Mouse (Mus musculus) ES-E14 (cell line): Measurements from ENCODE around the gene Cpt1a. TPM values are rescaled to one million over a fixed set of nuclear protein-coding genes. Genes with fewer than 3 reads are reported as not detected.

Source experiments
- DNase-seq: peaks from one replicate; pipeline ENCODE4 v3.0.0-alpha.2; 2013; ENCODE audit warnings: low read depth, low spot score
- H3K27ac ChIP-seq: 2 replicates; pipeline ENCODE4 v1.5.1; 2012; ENCODE audit warnings: low read depth, mild to moderate bottlenecking, low read length, moderate library complexity, mixed read lengths; ENCODE audit not compliant: poor library complexity, insufficient read depth, severe bottlenecking
- H3K36me3 ChIP-seq: 2 replicates; pipeline ENCODE4 v1.6.1; 2012; ENCODE audit warnings: mild to moderate bottlenecking, low read length, moderate library complexity, mixed read lengths; ENCODE audit not compliant: control insufficient read depth, poor library complexity, insufficient read depth, severe bottlenecking
- H3K4me1 ChIP-seq, 2 experiments: fragments of 150-350 bp in 1 of 2; sonication (generic) in 1 of 2; 2 replicates each; pipeline ENCODE4 v1.6.1; 2012; ENCODE audit warnings: low read length in 2 of 2, mild to moderate bottlenecking in 1 of 2, mixed read lengths in 1 of 2; ENCODE audit not compliant: control insufficient read depth in 2 of 2, insufficient read depth in 2 of 2, poor library complexity in 1 of 2
- H3K4me3 ChIP-seq, 2 experiments: fragments of 150-350 bp in 1 of 2; sonication (generic) in 1 of 2; 2 replicates each; pipeline ENCODE4 v1.5.1; 2012; ENCODE audit warnings: low read length in 2 of 2, low read depth in 1 of 2, mild to moderate bottlenecking in 1 of 2, mixed read lengths in 1 of 2; ENCODE audit not compliant: insufficient read depth in 1 of 2, poor library complexity in 1 of 2, severe bottlenecking in 1 of 2
- H3K9ac ChIP-seq: 2 replicates; pipeline ENCODE4 v1.6.1; 2012; ENCODE audit warnings: low read depth, mild to moderate bottlenecking, low read length, mixed read lengths; ENCODE audit not compliant: poor library complexity, insufficient read depth, severe bottlenecking
- H3K9me3 ChIP-seq: fragments of 150-350 bp; sonication (generic); 2 replicates; pipeline ENCODE4 v1.6.1; 2012; ENCODE audit warnings: low read depth, mild to moderate bottlenecking, low read length; ENCODE audit not compliant: control insufficient read depth, insufficient read depth
- CHD2 ChIP-seq: IDR thresholded peaks from 2 replicates; pipeline ENCODE4 v1.6.1; 2014; ENCODE audit warnings: mild to moderate bottlenecking, low read depth, low read length, inconsistent platforms
- HCFC1 ChIP-seq: IDR thresholded peaks from 2 replicates; pipeline ENCODE4 v1.6.1; 2012; ENCODE audit warnings: low read length, inconsistent platforms, borderline replicate concordance; ENCODE audit not compliant: insufficient read depth
- MAFK ChIP-seq: IDR thresholded peaks from 2 replicates; pipeline ENCODE4 v1.6.1; 2014; ENCODE audit warnings: mild to moderate bottlenecking, low read depth, low read length, inconsistent platforms; ENCODE audit not compliant: insufficient read depth
- ZC3H11A ChIP-seq: IDR thresholded peaks from 2 replicates; pipeline ENCODE4 v1.6.1; 2012; ENCODE audit warnings: low read depth, mild to moderate bottlenecking, inconsistent platforms, low read length, borderline replicate concordance
- ZNF384 ChIP-seq: IDR thresholded peaks from 2 replicates; pipeline ENCODE4 v1.6.1; 2012; ENCODE audit warnings: low read depth, low read length, inconsistent platforms
- in situ Hi-C, 2 experiments: fragments of 600-800 bp; cut with MboI; formaldehyde crosslinking; loops; one replicate each; pipeline ENCODE4 v1.15.1; 2025; ENCODE audit warnings: low sequenced_read_pairs in 2 of 2, inconsistent platforms in 1 of 2; ENCODE audit not compliant: unreplicated experiment in 2 of 2
- total RNA-seq: library from RNA; depleted of rRNA; stranded (reverse); fragments of 300-350 nt; gene quantifications from 2 replicates; pipeline ENCODE4 v1.2.3, GENCODE M21; 2012; rRNA removed

The Cpt1a gene
- total RNA-seq, result 15.7 and 29.9 TPM in 2 replicates

DNA sequence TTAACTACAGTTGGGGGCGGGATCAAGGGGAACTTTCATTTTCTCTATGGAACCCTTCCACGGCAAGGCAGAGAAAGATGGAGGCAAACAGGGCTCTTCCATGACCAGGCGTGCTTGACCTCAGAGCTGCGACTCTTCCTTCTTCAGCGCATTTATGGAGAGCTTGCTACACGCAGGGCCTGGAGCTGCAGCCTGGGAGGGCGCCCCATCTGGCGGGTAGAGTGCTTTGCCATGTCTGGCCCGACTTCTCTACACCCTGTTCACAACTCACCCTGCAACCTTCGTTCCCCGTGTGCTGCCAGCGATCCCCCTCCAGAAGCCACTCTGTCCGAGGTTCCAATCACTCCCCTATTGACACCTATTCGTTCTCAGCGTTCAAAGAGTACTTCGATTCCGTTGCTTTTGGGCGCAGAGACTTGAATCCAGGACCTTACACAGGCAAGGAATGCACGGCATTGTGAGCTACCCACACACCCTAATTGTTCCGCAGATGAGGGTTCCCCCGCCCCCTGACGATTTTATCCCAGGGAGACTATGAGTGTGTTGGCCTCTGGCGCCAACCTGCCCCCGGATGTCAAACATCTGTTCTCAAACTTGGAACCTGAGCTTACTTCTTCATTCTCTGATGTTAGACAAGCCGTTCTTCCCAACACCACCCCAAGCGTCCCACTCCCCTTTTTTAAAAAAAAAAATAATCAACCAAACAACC is at the start of gene Cpt1a:
TSS of gene Cpt1a (plus strand) at position 74 of the 709 bp plus-strand sequence.
- in situ Hi-C loops, result no loop called here
- H3K27ac ChIP-seq, result no peak within 1 kb of the TSS
- peaks cover 0 to 11% of the 10 kb centered on the region in 2 experiments; a peak in 2 of 4 replicates for H3K4me1 ChIP-seq
- H3K9me3 ChIP-seq, result no peaks in the 10 kb centered on the region
- TF ChIP-seq MAFK, result no peak
- TF ChIP-seq ZNF384, result no peak; the same call in 1 of the 2 replicates
- TF ChIP-seq HCFC1, result no peak
- no peak for TF ChIP-seq CHD2
- no peak for TF ChIP-seq ZC3H11A
- H3K9ac ChIP-seq, result peak within 1 kb of the TSS; percentile 73; the same call in 1 of the 2 replicates
- H3K4me3 ChIP-seq, result peak within 1 kb of the TSS; percentile 81 to 86
- no peaks in the 10 kb centered on the region for H3K36me3 ChIP-seq
- DNase-seq, result peak; percentile 28

- Histone ChIP-seq H3K4me1 (0 out of 4 replicates have a peak, but pooled peaks cover 0 to 2% of the 10 kb centered on the region in 2 experiments), H3K27ac (no peak overlapping the region), H3K9ac (no peak overlapping the region), H3K9me3 (no peaks in the 10 kb centered on the region), H3K4me3 (no peak overlapping the region), H3K36me3 (peaks cover 41% of the 10 kb centered on the region)
- in situ Hi-C loops, result no loop called here
- TF ChIP-seq ZC3H11A, result no peak
- no peak for TF ChIP-seq ZNF384
- TF ChIP-seq CHD2, result no peak
- no peak for TF ChIP-seq HCFC1
- TF ChIP-seq MAFK, result no peak
- DNase-seq, result no peak
Measured at GRCm38 (mm10) chr19:3273331-3273730, 48.8 kb upstream of the Cpt1a start.

DNA sequence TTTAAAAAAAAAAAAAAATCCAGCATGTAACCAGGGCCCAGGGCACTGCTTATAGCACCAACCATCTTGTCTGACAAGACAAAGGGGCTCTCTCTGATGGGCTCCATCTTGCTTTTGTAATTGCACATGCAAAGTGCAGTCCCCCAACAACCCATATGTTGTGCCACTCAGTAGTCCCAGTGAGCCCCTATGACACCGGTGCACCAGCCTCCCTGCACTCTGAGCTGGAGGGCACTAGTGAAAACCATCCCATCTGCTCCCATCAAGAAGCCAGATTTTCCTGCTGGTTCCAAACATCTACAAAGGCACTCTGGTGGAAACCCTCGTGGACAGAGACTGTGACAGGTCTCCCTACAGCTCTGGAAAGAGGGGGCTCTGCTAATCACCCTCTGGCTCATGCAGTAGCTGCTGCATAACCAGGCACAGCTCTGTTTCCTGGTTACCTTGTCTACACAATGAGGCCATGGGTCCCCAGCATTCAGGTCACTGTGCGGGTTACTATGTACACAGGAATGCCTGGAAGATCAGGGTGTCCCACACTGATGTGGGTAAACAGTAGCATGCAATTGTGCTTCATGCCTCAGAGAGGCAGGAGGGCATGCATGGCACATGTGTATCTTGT is 46.3 kb upstream of the Cpt1a start:
- no peak for DNase-seq
- in situ Hi-C loops, result no loop called here
- H3K4me3 ChIP-seq, result no peak overlapping the region
- no peak for TF ChIP-seq MAFK
- no peak for TF ChIP-seq ZNF384
- no peak for TF ChIP-seq ZC3H11A
- TF ChIP-seq CHD2, result no peak
- no peak for TF ChIP-seq HCFC1
- no peaks in the 10 kb centered on the region for H3K9me3 ChIP-seq
- H3K4me1 ChIP-seq, result 0 out of 4 replicates have a peak, but pooled peaks cover 0 to 2% of the 10 kb centered on the region in 2 experiments
- H3K9ac ChIP-seq, result no peak overlapping the region
- H3K36me3 ChIP-seq, result peaks cover 43% of the 10 kb centered on the region
- H3K27ac ChIP-seq, result no peak overlapping the region

- H3K36me3 ChIP-seq, result peaks cover 28% of the 10 kb centered on the region
- peaks cover 3 to 4% of the 10 kb centered on the region in 2 experiments; a peak in 2 of 4 replicates for H3K4me1 ChIP-seq
- no peaks in the 10 kb centered on the region for H3K9me3 ChIP-seq
- peak overlapping the region; percentile 86 to 95 for H3K4me3 ChIP-seq
- in situ Hi-C loops, result no loop called here
- H3K27ac ChIP-seq, result no peak overlapping the region
- H3K9ac ChIP-seq, result peak overlapping the region; percentile 83
- TF ChIP-seq MAFK, result no peak
- TF ChIP-seq HCFC1, result no peak
- DNase-seq, result no peak
Measured at GRCm38 (mm10) chr19:3281886-3282285, 40.2 kb upstream of the Cpt1a start.
